Mouse (Mus musculus): ENCODE measurements around the gene Ctdspl. TPM values are rescaled to one million over a fixed set of nuclear protein-coding genes. Genes with fewer than 3 reads are reported as not detected.

Gene Ctdspl
- polyA plus RNA-seq (2014; fragmentation: Nextera tagmentation; extraction: Ambion mirVana), result 17.7 and 17.8 TPM in 2 replicates

- Histone ChIP-seq H3K4me1 (ENCODE audit: control insufficient read depth, insufficient read depth, low read length) (peaks cover 28% of the 10 kb centered on the region), H3K9me3 (ENCODE audit: control insufficient read depth, low read length) (no peaks in the 10 kb centered on the region), H3K4me2 (ENCODE audit: low read depth, low read length) (peak within 1 kb of the TSS; percentile 93), H3K4me3 (ENCODE audit: low read depth, low read length) (peak within 1 kb of the TSS; percentile 83), H3K36me3 (ENCODE audit: control insufficient read depth, insufficient read depth, low read length) (0 out of 2 replicates have a peak, but pooled peaks cover 8% of the 10 kb centered on the region), H3K9ac (ENCODE audit: low read depth, low read length) (peak within 1 kb of the TSS; percentile 86), H3K27me3 (replicated peaks; ENCODE audit: control insufficient read depth, insufficient read depth, low read length) (no peaks in the 10 kb centered on the region), H3K27ac (replicated peaks; ENCODE audit: low read depth, low read length) (peak within 1 kb of the TSS; percentile 91)
- peak; percentile 77 for DNase-seq (ENCODE audit: low spot score)
- ATAC-seq (ENCODE audit: low read depth), result peak; percentile 38
- under 1% methylated on average over 33 of the region's 73 CpGs for WGBS
Observed at GRCm38 (mm10) chr9:118926111-118926650, at the start of gene Ctdspl. Gene Ctdspl (plus strand): TSS chr9:118926453.

GRCm38 (mm10) chr9:118876902-118877301 is 49.4 kb upstream of the Ctdspl start:
- peak overlapping the region; percentile 56 for H3K27ac ChIP-seq (replicated peaks; ENCODE audit: low read depth, low read length)
- H3K9ac ChIP-seq (ENCODE audit: low read depth, low read length), result no peak overlapping the region

GRCm38 (mm10) chr9:118877365-118878008 is 48.8 kb upstream of the Ctdspl start:
- H3K4me1 ChIP-seq (ENCODE audit: control insufficient read depth, insufficient read depth, low read length), result peaks cover 25% of the 10 kb centered on the region
- no peak overlapping the region for H3K9ac ChIP-seq (ENCODE audit: low read depth, low read length)
- H3K4me3 ChIP-seq (ENCODE audit: low read depth, low read length), result no peak overlapping the region
- ATAC-seq (ENCODE audit: low read depth) (no peak), DNase-seq (ENCODE audit: low spot score) (peak; percentile 54)
- H3K4me2 ChIP-seq (ENCODE audit: low read depth, low read length), result no peak overlapping the region
- 64% methylated on average over 7 of the region's 7 CpGs for WGBS
- H3K9me3 ChIP-seq (ENCODE audit: control insufficient read depth, low read length), result 0 out of 2 replicates have a peak, but pooled peaks cover 3% of the 10 kb centered on the region
- peak overlapping the region; percentile 56 for H3K27ac ChIP-seq (replicated peaks; ENCODE audit: low read depth, low read length)
- H3K36me3 ChIP-seq (ENCODE audit: control insufficient read depth, insufficient read depth, low read length), result peaks cover 6% of the 10 kb centered on the region; the same call in 1 of the 2 replicates
- no peaks in the 10 kb centered on the region for H3K27me3 ChIP-seq (replicated peaks; ENCODE audit: control insufficient read depth, insufficient read depth, low read length)

More at GRCm38 (mm10) chr9:118876902-118877301, 49.4 kb upstream of the Ctdspl start:
- Histone ChIP-seq H3K4me2 (ENCODE audit: low read depth, low read length) (no peak overlapping the region), H3K27me3 (replicated peaks; ENCODE audit: control insufficient read depth, insufficient read depth, low read length) (no peaks in the 10 kb centered on the region), H3K9me3 (ENCODE audit: control insufficient read depth, low read length) (0 out of 2 replicates have a peak, but pooled peaks cover 3% of the 10 kb centered on the region), H3K4me3 (ENCODE audit: low read depth, low read length) (no peak overlapping the region), H3K36me3 (ENCODE audit: control insufficient read depth, insufficient read depth, low read length) (peaks cover 10% of the 10 kb centered on the region; the same call in 1 of the 2 replicates), H3K4me1 (ENCODE audit: control insufficient read depth, insufficient read depth, low read length) (peaks cover 25% of the 10 kb centered on the region)
- ATAC-seq (ENCODE audit: low read depth) (no peak), DNase-seq (ENCODE audit: low spot score) (no peak)
- 71% methylated on average over 10 of the region's 10 CpGs for WGBS

- H3K9ac ChIP-seq (ENCODE audit: low read depth, low read length), result no peak overlapping the region
- no peak for DNase-seq (ENCODE audit: low spot score)
- 92% methylated on average over 11 of the region's 11 CpGs for WGBS
- no peak overlapping the region for H3K4me2 ChIP-seq (ENCODE audit: low read depth, low read length)
- ATAC-seq (ENCODE audit: low read depth), result no peak
- 0 out of 2 replicates have a peak, but pooled peaks cover 3% of the 10 kb centered on the region for H3K9me3 ChIP-seq (ENCODE audit: control insufficient read depth, low read length)
- no peak overlapping the region for H3K4me3 ChIP-seq (ENCODE audit: low read depth, low read length)
- H3K27me3 ChIP-seq (replicated peaks; ENCODE audit: control insufficient read depth, insufficient read depth, low read length), result no peaks in the 10 kb centered on the region
- H3K27ac ChIP-seq (replicated peaks; ENCODE audit: low read depth, low read length), result no peak overlapping the region
- H3K36me3 ChIP-seq (ENCODE audit: control insufficient read depth, insufficient read depth, low read length), result peaks cover 8% of the 10 kb centered on the region; the same call in 1 of the 2 replicates
- H3K4me1 ChIP-seq (ENCODE audit: control insufficient read depth, insufficient read depth, low read length), result peaks cover 25% of the 10 kb centered on the region
Observed at GRCm38 (mm10) chr9:118878596-118878995, 47.7 kb upstream of the Ctdspl start.

- no peak for DNase-seq (ENCODE audit: low spot score)
- peaks cover 4% of the 10 kb centered on the region; the same call in 1 of the 2 replicates for H3K36me3 ChIP-seq (ENCODE audit: control insufficient read depth, insufficient read depth, low read length)
- H3K9ac ChIP-seq (ENCODE audit: low read depth, low read length), result no peak overlapping the region
- no peak overlapping the region for H3K27ac ChIP-seq (replicated peaks; ENCODE audit: low read depth, low read length)
- peaks cover 12% of the 10 kb centered on the region for H3K4me1 ChIP-seq (ENCODE audit: control insufficient read depth, insufficient read depth, low read length)
- H3K9me3 ChIP-seq (ENCODE audit: control insufficient read depth, low read length), result no peaks in the 10 kb centered on the region
- ATAC-seq (ENCODE audit: low read depth), result no peak
- no peak overlapping the region for H3K4me2 ChIP-seq (ENCODE audit: low read depth, low read length)
- no peak overlapping the region for H3K4me3 ChIP-seq (ENCODE audit: low read depth, low read length)
- no peaks in the 10 kb centered on the region for H3K27me3 ChIP-seq (replicated peaks; ENCODE audit: control insufficient read depth, insufficient read depth, low read length)
- 81% methylated on average over 7 of the region's 7 CpGs for WGBS
Observed at GRCm38 (mm10) chr9:118881281-118881945, 44.8 kb upstream of the Ctdspl start.

- DNase-seq (ENCODE audit: low spot score) (no peak), ATAC-seq (ENCODE audit: low read depth) (no peak)
- 85% methylated on average over 6 of the region's 6 CpGs for WGBS
- no peak overlapping the region for H3K4me3 ChIP-seq (ENCODE audit: low read depth, low read length)
- H3K9ac ChIP-seq (ENCODE audit: low read depth, low read length), result no peak overlapping the region
- H3K4me2 ChIP-seq (ENCODE audit: low read depth, low read length), result no peak overlapping the region
- H3K27ac ChIP-seq (replicated peaks; ENCODE audit: low read depth, low read length), result no peak overlapping the region
- H3K4me1 ChIP-seq (ENCODE audit: control insufficient read depth, insufficient read depth, low read length), result peaks cover 10% of the 10 kb centered on the region
- H3K36me3 ChIP-seq (ENCODE audit: control insufficient read depth, insufficient read depth, low read length), result peaks cover 4% of the 10 kb centered on the region; the same call in 1 of the 2 replicates
- no peaks in the 10 kb centered on the region for H3K27me3 ChIP-seq (replicated peaks; ENCODE audit: control insufficient read depth, insufficient read depth, low read length)
- H3K9me3 ChIP-seq (ENCODE audit: control insufficient read depth, low read length), result no peaks in the 10 kb centered on the region
Observed at GRCm38 (mm10) chr9:118881946-118882284, 44.3 kb upstream of the Ctdspl start.

- Histone ChIP-seq H3K36me3 (ENCODE audit: control insufficient read depth, insufficient read depth, low read length) (peaks cover 11% of the 10 kb centered on the region; the same call in 1 of the 2 replicates), H3K4me1 (ENCODE audit: control insufficient read depth, insufficient read depth, low read length) (no peaks in the 10 kb centered on the region), H3K9ac (ENCODE audit: low read depth, low read length) (no peak overlapping the region), H3K27ac (replicated peaks; ENCODE audit: low read depth, low read length) (no peak overlapping the region), H3K4me2 (ENCODE audit: low read depth, low read length) (no peak overlapping the region), H3K27me3 (replicated peaks; ENCODE audit: control insufficient read depth, insufficient read depth, low read length) (no peaks in the 10 kb centered on the region), H3K4me3 (ENCODE audit: low read depth, low read length) (no peak overlapping the region), H3K9me3 (ENCODE audit: control insufficient read depth, low read length) (no peaks in the 10 kb centered on the region)
- no peak for ATAC-seq (ENCODE audit: low read depth)
- no peak for DNase-seq (ENCODE audit: low spot score)
- WGBS, result 88% methylated on average over 7 of the region's 7 CpGs
Observed at GRCm38 (mm10) chr9:118883150-118883549, 43.1 kb upstream of the Ctdspl start.

GRCm38 (mm10) chr9:118885785-118886184 is 40.5 kb upstream of the Ctdspl start:
- Histone ChIP-seq H3K9me3 (ENCODE audit: control insufficient read depth, low read length) (no peaks in the 10 kb centered on the region), H3K4me1 (ENCODE audit: control insufficient read depth, insufficient read depth, low read length) (peaks cover 3% of the 10 kb centered on the region), H3K27ac (replicated peaks; ENCODE audit: low read depth, low read length) (no peak overlapping the region), H3K9ac (ENCODE audit: low read depth, low read length) (no peak overlapping the region), H3K4me3 (ENCODE audit: low read depth, low read length) (no peak overlapping the region), H3K4me2 (ENCODE audit: low read depth, low read length) (no peak overlapping the region), H3K36me3 (ENCODE audit: control insufficient read depth, insufficient read depth, low read length) (0 out of 2 replicates have a peak, but pooled peaks cover 16% of the 10 kb centered on the region), H3K27me3 (replicated peaks; ENCODE audit: control insufficient read depth, insufficient read depth, low read length) (no peaks in the 10 kb centered on the region)
- DNase-seq (ENCODE audit: low spot score) (no peak), ATAC-seq (ENCODE audit: low read depth) (no peak)
- WGBS, result 60% methylated on average over 6 of the region's 6 CpGs

Measured in embryonic facial prominence, embryonic 14.5 days (tissue).